Mouse (Mus musculus) G1E (cell line): Measurements from ENCODE around the gene Obox1.
"Not testable (repeated sequence)": the region's sequence is repeated elsewhere in the genome, so short reads cannot be mapped to it uniquely, and the experiment has no call there.

Experiments used
- CTCF ChIP-seq: IDR thresholded peaks from 2 replicates; pipeline ENCODE4 v1.5.1; 2012; ENCODE audit warnings: low read depth, low read length, inconsistent platforms, mixed read lengths
- GATA2 ChIP-seq: IDR thresholded peaks from 2 replicates; pipeline ENCODE4 v1.6.1; 2012; ENCODE audit warnings: low read depth, low read length, inconsistent platforms, borderline replicate concordance

GRCm38 (mm10) chr7:15425537-15425936, 36.8 kb downstream of the Obox1 start:
- TF ChIP-seq CTCF, GATA2: not testable (repeated sequence)
